Mouse (Mus musculus): ENCODE measurements around the gene Mylk3. TPM values are rescaled to one million over a fixed set of nuclear protein-coding genes. Genes with fewer than 3 reads are reported as not detected.

Gene Mylk3
- polyA plus RNA-seq, 1 experiment from 2014 or later = 0.82 TPM

DNA sequence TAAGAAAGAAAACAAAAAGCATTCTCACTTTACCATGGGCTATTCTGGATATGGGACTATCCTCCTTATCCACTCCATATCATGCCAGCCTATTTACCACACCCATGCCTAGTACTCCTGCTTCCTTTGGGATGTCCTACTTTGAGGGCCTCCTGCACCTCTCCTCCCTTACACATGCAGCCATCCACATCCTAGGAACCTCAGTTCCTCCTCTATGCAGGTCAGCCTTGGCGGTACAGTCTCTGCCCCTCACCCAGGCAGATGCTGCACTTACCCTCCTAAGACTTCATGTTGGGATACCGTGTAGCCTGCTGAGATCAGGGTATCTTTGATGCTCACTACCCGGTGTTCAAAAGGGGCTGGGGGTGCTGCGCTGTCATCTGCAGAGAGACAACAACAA lies 32.9 kb downstream of the Mylk3 start:
- WGBS = 74% methylated on average over 4 of the region's 4 CpGs
- Histone ChIP-seq H3K4me2 (no peak overlapping the region), H3K9me3 (ENCODE audit: low read depth, low read length) (no peaks in the 10 kb centered on the region), H3K27ac (ENCODE audit: low read depth) (no peak overlapping the region), H3K9ac (no peak overlapping the region), H3K4me1 (ENCODE audit: insufficient read depth) (no peaks in the 10 kb centered on the region), H3K4me3 (ENCODE audit: low read depth, low read length) (no peak overlapping the region), H3K36me3 (ENCODE audit: insufficient read depth) (no peaks in the 10 kb centered on the region), H3K27me3 (ENCODE audit: insufficient read depth, low read length) (no peaks in the 10 kb centered on the region)
- ATAC-seq (ENCODE audit: insufficient read depth) = no peak
- DNase-seq = no peak
- TF ChIP-seq CTCF (IDR thresholded peaks at IDR 0.05; ENCODE audit: low read depth) = no peak

DNA sequence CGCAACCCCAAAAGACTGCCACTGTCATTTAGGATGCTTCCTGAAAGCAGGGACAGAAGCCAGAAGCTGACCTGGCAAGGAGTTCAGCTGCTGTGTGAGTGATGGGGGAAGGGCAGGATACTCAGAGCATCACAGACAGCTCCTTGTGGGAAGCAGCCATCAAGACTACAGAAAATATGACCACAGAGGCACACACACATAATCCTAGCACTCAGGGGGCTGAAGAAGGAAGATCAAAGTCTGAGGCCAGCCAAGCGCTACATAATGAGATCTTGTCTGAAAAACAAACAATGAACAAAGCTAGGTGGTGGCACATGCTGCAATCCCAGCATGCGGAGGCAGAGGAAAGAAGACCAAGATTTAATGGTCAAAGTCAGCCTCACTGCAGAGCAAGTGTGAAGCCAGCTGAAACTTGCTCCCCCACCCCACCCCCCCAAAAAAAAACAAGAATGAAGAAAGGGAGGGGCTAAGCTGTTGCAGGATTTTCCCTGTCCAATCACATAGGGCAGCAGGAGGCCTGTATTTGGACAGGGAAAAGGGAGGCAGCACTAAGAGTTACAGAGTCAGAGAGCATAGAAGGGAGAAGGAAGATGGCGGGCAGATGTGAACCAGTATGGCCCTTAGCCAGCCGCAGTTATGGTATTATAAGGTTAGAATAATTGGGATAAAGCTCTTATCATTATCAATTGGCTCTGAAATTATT lies 46.1 kb downstream of the Mylk3 start:
- DNase-seq (no peak), ATAC-seq (ENCODE audit: insufficient read depth) (no peak)
- no peak overlapping the region for H3K9ac ChIP-seq
- no peak overlapping the region for H3K4me3 ChIP-seq (ENCODE audit: low read depth, low read length)
- no peaks in the 10 kb centered on the region for H3K36me3 ChIP-seq (ENCODE audit: insufficient read depth)
- no peak overlapping the region for H3K4me2 ChIP-seq
- 55% methylated on average over 5 of the region's 5 CpGs for WGBS
- no peak for TF ChIP-seq CTCF (IDR thresholded peaks at IDR 0.05; ENCODE audit: low read depth)
- H3K27me3 ChIP-seq (ENCODE audit: insufficient read depth, low read length) = no peaks in the 10 kb centered on the region
- H3K27ac ChIP-seq (ENCODE audit: low read depth) = no peak overlapping the region
- H3K9me3 ChIP-seq (ENCODE audit: low read depth, low read length) = no peaks in the 10 kb centered on the region
- no peaks in the 10 kb centered on the region for H3K4me1 ChIP-seq (ENCODE audit: insufficient read depth)

DNA sequence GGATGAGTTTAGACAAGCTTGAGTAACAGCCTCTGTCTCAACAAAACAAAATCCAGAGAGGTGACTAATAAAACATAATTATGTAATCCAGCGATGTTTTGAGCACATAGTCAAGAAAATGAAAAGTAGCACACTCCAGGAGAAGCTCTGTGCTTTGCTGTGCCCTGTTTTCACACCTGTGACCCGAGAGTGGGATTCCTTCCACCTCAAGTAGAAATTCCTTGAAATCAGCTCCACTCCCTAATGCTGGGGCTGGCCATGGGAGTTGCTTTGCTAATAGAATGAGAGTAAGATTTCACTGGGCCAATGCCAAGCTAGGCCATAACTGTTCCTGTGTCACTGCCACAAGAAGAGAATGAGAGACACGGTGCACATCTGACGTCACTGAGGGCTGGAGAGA lies 48.5 kb downstream of the Mylk3 start:
- no peaks in the 10 kb centered on the region for H3K36me3 ChIP-seq (ENCODE audit: insufficient read depth)
- WGBS = 50% methylated on average over 4 of the region's 4 CpGs
- H3K27me3 ChIP-seq (ENCODE audit: insufficient read depth, low read length) = no peaks in the 10 kb centered on the region
- no peak for ATAC-seq (ENCODE audit: insufficient read depth)
- DNase-seq = peak; percentile 3
- H3K27ac ChIP-seq (ENCODE audit: low read depth) = no peak overlapping the region; the same call in 1 of the 2 replicates
- no peak overlapping the region for H3K9ac ChIP-seq
- TF ChIP-seq CTCF (IDR thresholded peaks at IDR 0.05; ENCODE audit: low read depth) = no peak
- no peak overlapping the region for H3K4me2 ChIP-seq
- no peaks in the 10 kb centered on the region for H3K9me3 ChIP-seq (ENCODE audit: low read depth, low read length)
- no peaks in the 10 kb centered on the region for H3K4me1 ChIP-seq (ENCODE audit: insufficient read depth)
- H3K4me3 ChIP-seq (ENCODE audit: low read depth, low read length) = no peak overlapping the region

DNA sequence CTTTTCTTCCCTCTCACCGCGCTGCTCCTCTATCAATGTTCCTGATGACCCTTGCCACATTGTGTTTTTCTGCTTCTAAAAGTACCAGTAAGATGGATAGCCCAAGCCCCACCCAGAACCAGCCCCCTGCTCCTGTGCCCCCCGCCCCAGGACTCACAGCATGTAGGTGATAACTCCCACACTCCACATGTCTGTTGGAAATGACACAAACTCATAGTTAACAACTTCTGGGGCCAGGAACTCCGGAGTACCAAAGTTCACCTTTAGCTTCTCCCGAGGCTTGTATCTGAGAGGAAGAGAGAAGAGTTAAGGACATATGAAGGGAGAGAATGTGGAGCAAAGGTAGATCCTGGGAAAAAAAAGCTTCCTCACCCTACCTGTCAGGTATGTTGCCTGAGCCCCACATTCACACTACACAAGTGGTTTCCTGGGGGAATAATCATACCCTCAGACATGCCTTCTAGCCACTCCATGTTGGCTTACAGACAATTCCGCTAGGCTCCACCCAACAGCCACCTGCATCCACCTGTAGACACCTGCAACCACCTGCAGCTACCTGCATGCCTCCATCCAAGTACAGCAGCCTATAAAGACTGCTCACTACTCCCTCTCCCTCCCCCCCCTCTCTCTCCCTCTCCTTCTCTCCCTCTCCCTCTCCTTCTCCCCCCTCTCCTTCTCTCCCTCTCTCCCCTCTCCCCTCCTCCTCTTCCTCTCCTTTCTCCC lies 49.8 kb downstream of the Mylk3 start:
- no peak for TF ChIP-seq CTCF (IDR thresholded peaks at IDR 0.05; ENCODE audit: low read depth)
- H3K27ac ChIP-seq (ENCODE audit: low read depth) = no peak overlapping the region
- 71% methylated on average over 6 of the region's 6 CpGs for WGBS
- no peaks in the 10 kb centered on the region for H3K4me1 ChIP-seq (ENCODE audit: insufficient read depth)
- no peak overlapping the region for H3K4me3 ChIP-seq (ENCODE audit: low read depth, low read length)
- H3K27me3 ChIP-seq (ENCODE audit: insufficient read depth, low read length) = no peaks in the 10 kb centered on the region
- H3K4me2 ChIP-seq = no peak overlapping the region
- no peaks in the 10 kb centered on the region for H3K36me3 ChIP-seq (ENCODE audit: insufficient read depth)
- ATAC-seq (ENCODE audit: insufficient read depth) (no peak), DNase-seq (no peak)
- no peaks in the 10 kb centered on the region for H3K9me3 ChIP-seq (ENCODE audit: low read depth, low read length)
- no peak overlapping the region for H3K9ac ChIP-seq

DNA sequence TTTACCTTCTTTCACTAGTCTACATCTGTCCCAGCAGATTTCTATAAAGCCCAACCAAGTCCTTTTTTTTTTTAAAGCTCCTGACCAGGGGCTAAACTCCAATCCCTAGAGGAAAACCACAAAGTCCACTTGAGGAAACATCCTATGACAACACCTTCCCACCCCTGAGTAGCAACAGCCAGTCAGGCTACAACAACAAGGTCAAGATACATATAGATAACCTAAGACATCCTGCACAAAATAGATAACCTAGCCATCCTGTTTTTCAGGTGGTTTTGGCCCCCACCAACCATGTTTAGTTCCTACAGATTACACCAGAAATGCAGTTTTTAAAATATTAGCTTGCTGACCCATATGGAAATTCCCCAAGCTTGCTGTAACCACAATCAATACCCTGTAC lies 51.0 kb downstream of the Mylk3 start:
- Histone ChIP-seq H3K9ac (no peak overlapping the region), H3K4me2 (no peak overlapping the region), H3K36me3 (ENCODE audit: insufficient read depth) (no peaks in the 10 kb centered on the region), H3K9me3 (ENCODE audit: low read depth, low read length) (no peaks in the 10 kb centered on the region), H3K27ac (ENCODE audit: low read depth) (no peak overlapping the region), H3K4me1 (ENCODE audit: insufficient read depth) (no peaks in the 10 kb centered on the region), H3K4me3 (ENCODE audit: low read depth, low read length) (no peak overlapping the region), H3K27me3 (ENCODE audit: insufficient read depth, low read length) (no peaks in the 10 kb centered on the region)
- ATAC-seq (ENCODE audit: insufficient read depth) (no peak), DNase-seq (no peak)
- no peak for TF ChIP-seq CTCF (IDR thresholded peaks at IDR 0.05; ENCODE audit: low read depth)

DNA sequence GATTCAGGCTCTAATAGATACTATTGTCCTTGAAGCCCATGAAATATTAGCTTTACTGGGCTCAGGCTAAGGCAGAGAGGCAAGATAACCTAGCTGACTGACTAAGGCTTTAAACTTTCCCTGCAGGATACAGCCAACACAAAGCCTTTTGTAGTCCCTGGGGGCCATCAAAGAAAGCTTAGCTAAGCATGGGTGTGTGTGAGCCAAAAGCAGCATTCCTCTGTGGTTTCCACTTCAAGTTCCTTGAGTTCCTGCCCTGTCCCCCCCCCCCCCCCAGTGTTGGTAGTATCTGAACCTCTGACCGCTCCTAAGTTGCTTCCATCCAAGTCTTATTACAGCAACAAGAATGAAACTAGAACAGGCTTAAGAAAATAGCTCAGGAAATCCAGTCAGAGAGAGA lies 56.6 kb downstream of the Mylk3 start:
- WGBS = 76% methylated on average over 1 of the region's 1 CpGs
- Histone ChIP-seq H3K4me2 (no peak overlapping the region), H3K27ac (ENCODE audit: low read depth) (no peak overlapping the region), H3K9ac (no peak overlapping the region), H3K4me1 (ENCODE audit: insufficient read depth) (no peaks in the 10 kb centered on the region), H3K4me3 (ENCODE audit: low read depth, low read length) (no peak overlapping the region), H3K9me3 (ENCODE audit: low read depth, low read length) (no peaks in the 10 kb centered on the region), H3K27me3 (ENCODE audit: insufficient read depth, low read length) (no peaks in the 10 kb centered on the region), H3K36me3 (ENCODE audit: insufficient read depth) (no peaks in the 10 kb centered on the region)
- ATAC-seq (ENCODE audit: insufficient read depth) (no peak), DNase-seq (no peak)
- TF ChIP-seq CTCF (IDR thresholded peaks at IDR 0.05; ENCODE audit: low read depth) = no peak

DNA sequence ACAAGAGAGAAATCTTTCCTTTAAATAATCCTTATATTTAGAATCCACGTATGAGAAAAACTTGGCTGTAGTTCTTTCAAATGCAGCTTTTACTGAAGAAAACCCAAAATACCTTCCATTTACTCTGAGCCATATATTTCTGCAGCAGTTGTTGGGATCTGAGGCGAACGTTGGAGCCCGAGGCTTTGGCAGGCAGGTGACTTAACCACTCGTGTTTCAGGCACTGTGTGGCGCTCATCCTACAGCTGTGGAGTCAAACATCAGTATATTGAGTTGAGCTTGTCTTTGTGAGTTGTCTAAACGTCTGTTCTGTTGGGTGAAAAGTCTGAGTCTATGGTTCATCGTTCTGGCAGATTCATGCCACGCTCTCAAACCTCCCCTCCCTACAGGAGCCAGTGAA lies 59.1 kb downstream of the Mylk3 start:
- WGBS = 67% methylated on average over 9 of the region's 9 CpGs

More for the DNA sequence above, 59.1 kb downstream of the Mylk3 start:
- H3K4me1 ChIP-seq (ENCODE audit: insufficient read depth) = no peaks in the 10 kb centered on the region
- no peaks in the 10 kb centered on the region for H3K27me3 ChIP-seq (ENCODE audit: insufficient read depth, low read length)
- no peaks in the 10 kb centered on the region for H3K9me3 ChIP-seq (ENCODE audit: low read depth, low read length)
- DNase-seq (no peak), ATAC-seq (ENCODE audit: insufficient read depth) (no peak)
- no peak overlapping the region for H3K9ac ChIP-seq
- no peak overlapping the region for H3K27ac ChIP-seq (ENCODE audit: low read depth)
- no peak for TF ChIP-seq CTCF (IDR thresholded peaks at IDR 0.05; ENCODE audit: low read depth)
- no peak overlapping the region for H3K4me3 ChIP-seq (ENCODE audit: low read depth, low read length)
- no peak overlapping the region for H3K4me2 ChIP-seq
- no peaks in the 10 kb centered on the region for H3K36me3 ChIP-seq (ENCODE audit: insufficient read depth)
